Mouse (Mus musculus) forebrain, embryonic 10.5 days (tissue): ENCODE results near the gene Zfp213. TPM values are rescaled to one million over a fixed set of nuclear protein-coding genes. Genes with fewer than 3 reads are reported as not detected.
"Not testable (repeated sequence)": the region's sequence is repeated elsewhere in the genome, so short reads cannot be mapped to it uniquely, and the experiment has no call there.

Source experiments
- DNase-seq: peaks from one replicate; pipeline ENCODE4 v3.0.0-alpha.2; 2017; ENCODE audit warnings: low spot score; ENCODE audit errors: extremely low spot score
- H3K27ac ChIP-seq: fragments of 300-500 bp; sonication (generic); 2 replicates; pipeline ENCODE4 v1.5.1; 2016; ENCODE audit warnings: mild to moderate bottlenecking
- H3K27me3 ChIP-seq: fragments of 300-500 bp; sonication (generic); 2 replicates; pipeline ENCODE4 v1.6.1; 2016; ENCODE audit warnings: mild to moderate bottlenecking; ENCODE audit not compliant: poor library complexity, severe bottlenecking
- H3K36me3 ChIP-seq: fragments of 300-500 bp; sonication (generic); replicated peaks from 2 replicates; pipeline ENCODE4 v1.6.1; 2016; ENCODE audit warnings: mild to moderate bottlenecking, moderate library complexity
- H3K4me1 ChIP-seq: fragments of 300-500 bp; sonication (generic); 2 replicates; pipeline ENCODE4 v1.6.1; 2016
- H3K4me3 ChIP-seq: fragments of 300-500 bp; sonication (generic); 2 replicates; pipeline ENCODE4 v1.5.1; 2016; ENCODE audit warnings: mild to moderate bottlenecking, moderate library complexity
- H3K9me3 ChIP-seq: fragments of 300-500 bp; sonication (generic); 2 replicates; pipeline ENCODE4 v1.6.1; 2016; ENCODE audit warnings: mild to moderate bottlenecking, moderate library complexity
- WGBS: fragments of 180-500 bp; shearing (Covaris S2); methylation state at CpG from one replicate; pipeline ENCODE4 v1.1.7; 2016; 5-methylcytosine and 5-hydroxymethylcytosine counted together
- polyA plus RNA-seq: library from polyadenylated mRNA; unstranded; fragments of >200 nt; fragmentation: Nextera tagmentation; extraction: Ambion mirVana; gene quantifications from 2 replicates; pipeline ENCODE4 v1.2.1, GENCODE M21; 2016

Zfp213 gene
- polyA plus RNA-seq, 1 experiment from 2014 or later = 27.6 TPM

DNA sequence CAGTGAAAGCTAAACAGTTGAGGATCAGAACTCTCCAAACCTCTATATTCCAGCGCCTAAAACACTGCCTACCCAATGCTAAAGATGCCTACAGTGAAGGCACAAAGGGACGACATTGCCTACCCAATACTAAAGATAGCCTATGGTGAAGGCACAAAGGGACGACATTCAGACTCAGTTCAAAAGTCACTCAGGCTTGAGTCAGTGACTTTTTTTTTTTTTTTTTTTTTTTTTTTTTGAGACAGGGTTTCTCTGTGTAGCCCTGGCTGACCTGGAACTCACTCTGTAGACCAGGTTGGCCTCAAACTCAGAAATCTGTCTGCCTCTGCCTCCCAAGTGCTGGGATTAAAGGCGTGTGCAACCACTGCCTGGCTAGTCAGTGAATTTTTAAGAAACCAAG, 31.1 kb upstream of the Zfp213 start:
- not testable (repeated sequence) for H3K9me3 ChIP-seq, DNase-seq, H3K27me3 ChIP-seq, H3K27ac ChIP-seq, H3K36me3 ChIP-seq, H3K4me3 ChIP-seq
- WGBS = 72% methylated on average over 4 of the region's 4 CpGs
- H3K4me1 ChIP-seq = peaks cover 34% of the 10 kb centered on the region

DNA sequence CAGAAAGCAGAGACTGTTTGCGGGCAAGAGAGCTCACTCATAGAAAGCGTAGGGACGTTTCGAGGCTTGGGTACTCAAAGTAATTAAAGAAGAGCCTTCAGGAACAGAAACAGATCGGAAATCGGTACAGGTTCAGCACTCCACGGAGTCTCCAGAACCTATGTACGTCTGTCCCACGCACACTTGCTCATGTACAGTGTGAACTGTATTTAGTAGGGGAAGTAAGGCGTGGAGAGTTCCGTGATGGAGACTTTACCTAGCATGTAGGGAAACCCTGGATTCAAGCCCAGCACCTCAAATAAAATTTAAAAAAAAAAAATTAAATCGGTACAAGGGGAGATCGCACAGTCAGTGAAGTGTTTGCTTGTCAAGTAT, 28.9 kb upstream of the Zfp213 start:
- Histone ChIP-seq H3K36me3 (no peaks in the 10 kb centered on the region), H3K4me1 (peaks cover 14% of the 10 kb centered on the region), H3K27ac (peak overlapping the region; percentile 88), H3K27me3 (no peaks in the 10 kb centered on the region), H3K9me3 (no peaks in the 10 kb centered on the region), H3K4me3 (peak overlapping the region; percentile 61)
- 20% methylated on average over 13 of the region's 13 CpGs for WGBS
- DNase-seq = no peak

DNA sequence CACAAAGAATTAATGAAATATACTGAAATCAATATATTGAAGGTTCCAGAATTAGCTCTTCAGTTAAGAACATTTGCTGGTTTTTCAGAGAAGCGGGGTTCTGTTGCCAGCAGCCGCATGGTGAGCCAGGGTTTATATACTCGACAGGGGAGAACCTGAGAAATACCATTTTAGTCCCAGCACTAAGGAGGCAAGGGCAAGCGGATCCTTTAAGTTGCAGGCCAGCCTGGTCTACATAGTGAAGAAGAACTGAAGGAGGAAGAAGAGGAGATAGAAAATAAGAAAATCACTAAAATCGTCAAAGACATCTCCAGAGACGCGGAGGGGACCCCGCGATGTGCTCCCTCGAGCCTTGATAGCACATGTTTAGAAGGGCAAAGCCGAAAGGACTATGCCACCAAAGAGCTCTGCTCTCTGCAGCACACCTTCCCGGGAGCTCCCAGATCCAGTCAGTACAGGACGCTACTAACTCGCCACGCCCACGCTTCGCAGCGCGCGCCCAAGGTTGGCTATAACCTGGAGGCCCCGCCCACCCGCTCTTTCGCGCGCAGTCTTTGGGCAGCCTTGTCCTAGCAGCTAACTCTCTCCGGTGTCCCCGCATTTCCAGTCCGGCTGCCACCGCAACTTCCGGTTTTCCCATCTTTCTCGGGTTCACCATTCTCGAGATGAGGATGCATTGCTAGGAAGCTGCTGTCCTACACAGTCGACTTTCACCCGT, 28.3 kb upstream of the Zfp213 start:
- 7% methylated on average over 34 of the region's 34 CpGs for WGBS

DNA sequence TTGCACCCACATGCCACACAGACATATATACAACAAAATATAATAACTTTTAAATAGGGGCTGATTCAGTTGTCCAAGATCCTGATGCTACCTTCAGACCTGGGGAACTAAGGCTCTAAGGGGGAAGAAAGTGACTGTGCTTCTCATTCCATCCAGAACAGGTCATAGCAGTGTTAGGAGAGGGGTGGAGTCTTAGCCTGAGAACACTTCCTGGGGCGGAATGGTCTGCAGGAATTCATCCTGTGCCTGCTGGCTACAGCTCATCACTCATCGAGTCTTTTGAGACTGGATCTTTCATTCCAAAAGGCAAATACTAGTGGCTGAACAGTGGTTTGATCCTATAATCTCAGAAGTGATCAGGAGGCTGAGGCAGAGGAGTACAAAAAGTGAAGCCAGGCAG, 23.2 kb upstream of the Zfp213 start:
- Histone ChIP-seq H3K4me1 (peaks cover 34% of the 10 kb centered on the region), H3K4me3 (no peak overlapping the region), H3K9me3 (no peaks in the 10 kb centered on the region), H3K36me3 (peaks cover 20% of the 10 kb centered on the region), H3K27me3 (no peaks in the 10 kb centered on the region), H3K27ac (no peak overlapping the region)
- 70% methylated on average over 2 of the region's 2 CpGs for WGBS
- DNase-seq = no peak

More for the DNA sequence above, 28.3 kb upstream of the Zfp213 start:
- Histone ChIP-seq H3K4me1 (peaks cover 14% of the 10 kb centered on the region), H3K36me3 (no peaks in the 10 kb centered on the region), H3K4me3 (peak overlapping the region; percentile 61), H3K27ac (peak overlapping the region; percentile 88), H3K9me3 (no peaks in the 10 kb centered on the region), H3K27me3 (no peaks in the 10 kb centered on the region)
- peak; percentile 99 for DNase-seq

DNA sequence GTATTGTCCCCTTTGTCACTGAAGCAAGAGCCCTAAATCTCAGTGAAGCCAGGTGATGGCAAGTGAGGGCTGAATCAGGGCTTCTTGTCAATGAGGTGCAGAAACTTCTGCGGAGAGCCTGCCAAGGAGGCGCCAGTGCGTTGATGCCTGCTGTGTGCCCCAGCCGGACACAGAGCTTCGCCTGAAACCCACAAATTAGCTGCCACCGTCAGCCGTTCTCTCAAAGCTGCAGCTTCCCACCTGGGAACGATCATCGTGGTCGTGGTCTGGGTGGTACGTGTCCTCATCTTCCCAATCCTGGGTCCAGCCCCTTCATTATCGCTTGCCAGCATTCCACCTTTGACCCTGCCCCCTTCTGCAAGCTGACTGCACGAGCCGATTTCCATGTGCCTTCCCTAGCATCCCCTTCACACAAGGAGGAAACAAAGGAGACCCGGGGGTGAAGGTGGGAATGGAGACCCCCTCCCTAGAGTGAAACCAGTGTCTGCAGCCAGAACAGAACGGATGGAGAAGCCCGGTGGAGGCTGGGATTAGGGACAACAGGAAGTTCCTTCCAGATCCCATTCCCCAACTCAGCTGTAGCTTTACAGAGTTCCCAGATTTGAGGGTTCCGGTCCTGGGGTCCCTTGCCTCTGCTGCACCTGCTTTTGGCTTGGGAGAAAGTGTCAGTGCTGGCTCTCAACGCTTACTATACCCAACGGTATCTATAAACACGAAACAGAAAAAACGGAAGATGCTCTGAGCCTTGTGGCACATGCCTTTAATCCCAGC, 21.9 kb upstream of the Zfp213 start:
- Histone ChIP-seq H3K4me3 (peak overlapping the region; percentile 82), H3K9me3 (no peaks in the 10 kb centered on the region), H3K4me1 (peaks cover 31% of the 10 kb centered on the region), H3K27ac (peak overlapping the region; percentile 86), H3K36me3 (peaks cover 32% of the 10 kb centered on the region), H3K27me3 (no peaks in the 10 kb centered on the region)
- under 1% methylated on average over 22 of the region's 22 CpGs for WGBS
- peak; percentile 69 for DNase-seq

DNA sequence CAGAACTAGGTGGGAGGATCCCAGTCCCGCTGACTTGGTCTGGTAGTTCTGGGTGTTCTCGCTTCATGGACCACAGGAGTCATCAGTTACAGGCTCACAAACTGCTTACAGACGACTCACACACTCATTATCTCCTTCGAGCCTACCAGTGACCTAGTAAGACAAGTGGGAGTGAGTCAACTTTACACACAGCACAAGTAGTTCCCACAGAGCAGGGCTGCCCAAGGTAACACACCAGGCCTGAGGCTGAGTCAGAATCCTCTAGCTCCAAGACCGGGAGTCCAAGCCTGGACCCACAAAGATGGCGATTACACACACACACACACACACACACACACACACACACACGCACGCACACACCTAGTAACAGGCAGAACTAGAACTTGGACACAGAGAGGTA, 20.7 kb upstream of the Zfp213 start:
- Histone ChIP-seq H3K36me3 (peaks cover 43% of the 10 kb centered on the region), H3K4me1 (peaks cover 31% of the 10 kb centered on the region), H3K27me3 (no peaks in the 10 kb centered on the region), H3K9me3 (no peaks in the 10 kb centered on the region), H3K4me3 (peak overlapping the region; percentile 82), H3K27ac (no peak overlapping the region)
- DNase-seq = no peak
- WGBS = 87% methylated on average over 8 of the region's 8 CpGs

DNA sequence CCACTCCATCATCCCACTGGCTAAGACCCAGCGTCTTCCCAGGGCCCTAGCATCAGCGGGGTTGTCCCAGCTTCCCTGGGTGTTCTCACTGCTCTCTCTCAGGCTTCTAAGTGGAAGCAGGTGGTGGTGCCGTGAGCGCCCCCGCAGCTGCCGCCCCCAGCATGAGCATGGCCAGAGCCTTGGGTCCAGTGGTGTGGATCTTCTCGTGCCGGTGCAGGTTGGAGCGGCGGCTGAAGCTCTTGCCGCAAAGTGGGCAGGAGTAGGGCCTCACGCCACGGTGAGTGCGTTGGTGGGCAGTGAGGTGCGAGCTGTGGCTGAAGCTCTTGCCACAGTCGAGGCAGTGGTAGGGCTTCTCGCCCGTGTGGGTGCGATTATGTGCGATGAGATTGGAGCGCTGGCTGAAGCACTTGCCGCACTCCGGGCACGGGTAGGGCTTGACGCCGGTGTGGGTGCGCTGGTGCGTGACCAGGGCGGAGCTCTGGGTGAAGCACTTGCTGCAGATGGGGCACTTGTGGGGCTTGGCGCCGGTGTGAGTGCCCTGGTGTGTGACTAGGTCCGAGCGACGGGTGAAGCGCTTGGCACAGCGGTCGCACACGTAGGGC, 12.0 kb upstream of the Zfp213 start:
- Histone ChIP-seq H3K36me3 (peaks cover 86% of the 10 kb centered on the region), H3K27me3 (no peaks in the 10 kb centered on the region), H3K27ac (no peak overlapping the region), H3K9me3 (peaks cover 12% of the 10 kb centered on the region), H3K4me1 (no peaks in the 10 kb centered on the region), H3K4me3 (no peak overlapping the region)
- WGBS = 94% methylated on average over 38 of the region's 38 CpGs
- no peak for DNase-seq

DNA sequence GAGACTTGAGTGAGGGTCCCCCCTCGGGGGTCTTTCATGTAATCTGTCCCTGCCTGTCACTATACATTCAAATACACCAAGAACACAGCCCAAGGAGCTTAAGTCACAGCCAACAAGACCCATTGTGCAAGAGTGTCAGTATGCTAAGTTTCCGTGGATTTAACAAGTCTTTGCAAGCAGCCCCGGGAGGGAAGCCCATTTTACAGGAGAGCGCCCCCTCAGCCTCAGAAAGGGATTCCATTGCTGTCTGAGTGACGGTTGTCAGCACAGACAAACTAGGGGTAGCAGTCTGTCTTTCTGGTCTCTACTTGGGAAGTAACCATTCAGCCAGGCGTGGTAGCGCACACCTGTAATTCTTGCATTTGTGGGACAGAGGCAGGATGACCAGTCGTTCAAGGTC, 10.1 kb upstream of the Zfp213 start:
- Histone ChIP-seq H3K36me3 (peaks cover 67% of the 10 kb centered on the region), H3K27ac (no peak overlapping the region), H3K4me3 (no peak overlapping the region), H3K9me3 (peaks cover 12% of the 10 kb centered on the region), H3K4me1 (no peaks in the 10 kb centered on the region), H3K27me3 (no peaks in the 10 kb centered on the region)
- 92% methylated on average over 8 of the region's 8 CpGs for WGBS
- DNase-seq = no peak

DNA sequence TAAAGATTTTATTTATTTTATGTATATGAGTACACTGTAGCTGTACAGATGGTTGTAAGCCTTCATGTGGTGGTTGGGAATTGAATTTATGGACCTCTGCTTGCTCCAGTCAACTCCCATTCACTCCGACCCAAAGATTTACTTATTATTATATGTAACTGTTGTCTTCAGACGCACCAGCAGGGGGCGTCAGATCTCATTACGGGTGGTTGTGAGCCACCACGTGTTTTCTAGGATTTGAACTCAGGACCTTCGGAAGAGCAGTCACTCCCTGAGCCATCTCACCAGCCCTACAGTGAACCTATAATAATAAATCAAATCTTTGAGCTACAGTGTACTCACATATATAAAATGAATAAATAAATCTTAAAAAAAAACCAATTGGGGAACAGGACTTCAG, 8.0 kb upstream of the Zfp213 start:
- H3K4me3 ChIP-seq = no peak overlapping the region
- WGBS = 77% methylated on average over 6 of the region's 6 CpGs
- DNase-seq = no peak
- no peak overlapping the region for H3K27ac ChIP-seq
- peaks cover 12% of the 10 kb centered on the region for H3K9me3 ChIP-seq
- no peaks in the 10 kb centered on the region for H3K4me1 ChIP-seq
- peaks cover 47% of the 10 kb centered on the region for H3K36me3 ChIP-seq
- H3K27me3 ChIP-seq = no peaks in the 10 kb centered on the region

DNA sequence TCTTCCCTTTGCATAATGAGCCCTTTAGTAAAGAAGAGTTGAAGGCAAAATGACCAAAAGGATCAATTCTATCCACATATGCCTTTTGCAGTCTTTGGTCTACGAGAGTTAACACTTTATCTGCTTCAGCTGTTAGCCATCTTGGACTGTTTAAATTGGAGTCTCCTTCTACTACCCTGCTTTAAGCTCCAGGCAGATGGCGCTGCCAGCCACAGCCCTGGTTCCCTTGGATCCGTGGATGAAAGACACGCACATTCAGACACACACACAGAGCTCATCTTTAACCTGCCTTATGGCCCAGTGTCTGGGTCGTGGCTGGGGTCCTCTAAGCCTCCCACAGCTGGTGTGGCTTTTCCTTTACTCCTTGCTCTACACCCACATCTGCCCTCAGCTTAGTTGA, 7.0 kb upstream of the Zfp213 start:
- Histone ChIP-seq H3K4me1 (no peaks in the 10 kb centered on the region), H3K9me3 (peaks cover 5% of the 10 kb centered on the region), H3K36me3 (peaks cover 37% of the 10 kb centered on the region), H3K27me3 (no peaks in the 10 kb centered on the region), H3K4me3 (no peak overlapping the region), H3K27ac (no peak overlapping the region)
- DNase-seq = no peak
- WGBS = 30% methylated on average over 5 of the region's 5 CpGs

DNA sequence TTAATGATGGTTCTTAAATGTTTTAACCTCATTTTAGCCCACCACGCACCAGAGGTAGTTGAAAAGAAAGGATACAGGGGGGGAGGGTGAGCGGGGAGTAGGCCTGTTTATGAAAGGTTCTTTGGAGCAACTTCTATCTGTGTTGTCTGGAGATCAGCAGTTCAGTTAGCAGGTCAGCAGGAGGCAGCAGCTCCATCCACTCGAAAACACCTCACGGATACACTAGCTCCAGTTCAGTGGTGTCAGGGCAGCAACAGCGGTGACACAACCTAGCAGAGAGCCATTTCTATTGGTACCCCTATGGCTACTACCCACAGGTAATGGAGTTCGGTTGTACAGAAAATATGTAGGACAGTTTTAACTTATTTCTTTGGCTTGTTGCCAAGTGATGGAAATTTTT, 6.0 kb upstream of the Zfp213 start:
- Histone ChIP-seq H3K4me3 (no peak overlapping the region), H3K9me3 (no peaks in the 10 kb centered on the region), H3K4me1 (peaks cover 3% of the 10 kb centered on the region), H3K27ac (no peak overlapping the region), H3K36me3 (peaks cover 28% of the 10 kb centered on the region), H3K27me3 (no peaks in the 10 kb centered on the region)
- WGBS = 43% methylated on average over 6 of the region's 6 CpGs
- DNase-seq = no peak

DNA sequence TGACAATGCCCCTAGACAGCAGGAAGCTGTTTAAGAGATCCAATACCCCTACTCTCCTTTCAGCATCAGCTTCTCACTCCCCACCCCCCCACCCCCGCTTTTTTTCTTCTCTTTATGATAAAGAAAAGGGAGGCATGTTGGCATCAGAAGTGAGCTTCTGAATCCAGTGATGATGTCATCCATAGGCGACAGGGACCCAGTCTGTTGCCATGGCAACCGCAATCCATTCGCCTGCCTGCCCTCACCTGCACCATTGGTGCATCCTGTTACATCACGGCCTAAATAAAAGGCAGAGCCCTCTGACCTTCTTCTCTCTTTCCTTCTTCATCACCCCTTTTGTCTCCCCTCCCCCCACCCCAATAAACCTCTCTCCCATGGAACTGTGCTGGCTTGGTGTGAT, 4.3 kb upstream of the Zfp213 start:
- H3K27ac ChIP-seq = no peak overlapping the region
- H3K4me3 ChIP-seq = no peak overlapping the region
- no peaks in the 10 kb centered on the region for H3K27me3 ChIP-seq
- 40% methylated on average over 5 of the region's 5 CpGs for WGBS
- DNase-seq = no peak
- H3K9me3 ChIP-seq = no peaks in the 10 kb centered on the region
- peaks cover 11% of the 10 kb centered on the region for H3K36me3 ChIP-seq
- peaks cover 8% of the 10 kb centered on the region for H3K4me1 ChIP-seq

DNA sequence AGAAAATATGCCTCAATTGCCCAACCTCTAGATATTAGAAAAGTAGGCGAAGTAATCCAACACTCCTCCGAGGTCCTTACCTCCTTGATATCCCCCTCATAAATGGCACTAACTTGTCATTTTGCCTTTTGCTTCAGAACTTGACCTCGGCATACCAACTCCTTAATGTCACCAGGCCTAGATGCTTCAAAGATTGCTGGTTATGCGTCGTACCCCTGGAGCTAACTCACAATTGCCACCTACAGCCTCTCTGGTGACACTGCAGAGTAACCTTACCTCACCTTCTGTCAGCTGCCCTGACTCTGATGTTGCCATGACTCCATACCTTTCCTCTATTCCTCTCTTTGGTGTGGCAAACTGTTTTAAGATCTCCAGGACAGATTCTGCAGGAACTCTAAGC, 2.7 kb upstream of the Zfp213 start:
- Histone ChIP-seq H3K27me3 (no peaks in the 10 kb centered on the region), H3K4me3 (no peak overlapping the region), H3K27ac (no peak overlapping the region), H3K36me3 (no peaks in the 10 kb centered on the region; the same call in 1 of the 2 replicates), H3K4me1 (peaks cover 16% of the 10 kb centered on the region), H3K9me3 (no peaks in the 10 kb centered on the region)
- DNase-seq = no peak
- 60% methylated on average over 5 of the region's 5 CpGs for WGBS
